Mouse (Mus musculus): ENCODE data around the gene Coro2b. TPM values are rescaled to one million over a fixed set of nuclear protein-coding genes. Genes with fewer than 3 reads are reported as not detected.

The Coro2b gene
- polyA plus RNA-seq, 1 experiment: 2.8 TPM

DNA sequence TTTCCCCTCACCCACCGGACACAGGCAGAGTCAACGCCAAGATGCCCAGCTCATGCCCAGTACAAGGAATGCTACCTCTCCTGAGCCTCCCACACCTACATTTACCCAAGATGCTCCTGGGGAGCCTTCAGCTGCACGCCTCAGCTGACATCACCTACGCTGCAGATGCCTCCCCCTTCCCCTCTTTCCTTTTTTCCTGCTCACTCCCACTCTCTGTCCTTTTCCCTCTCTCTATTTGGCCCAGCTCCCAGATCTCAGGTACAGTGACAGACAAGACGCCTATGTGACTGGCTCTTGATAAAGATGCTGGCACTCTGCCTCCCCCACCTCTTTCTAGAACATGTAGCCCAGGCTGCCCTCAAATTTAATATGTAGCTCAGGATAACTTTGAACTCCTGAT lies 45.2 kb downstream of the Coro2b start:
- no peak overlapping the region for H3K27ac ChIP-seq (ENCODE audit: control insufficient read depth, insufficient read depth, low read depth, low read length, poor library complexity)
- no peaks in the 10 kb centered on the region for H3K4me1 ChIP-seq (ENCODE audit: control insufficient read depth, insufficient read depth, low read length)
- no peak overlapping the region for H3K4me3 ChIP-seq (replicated peaks; ENCODE audit: control insufficient read depth, low read depth, low read length)
- TF ChIP-seq CTCF (IDR thresholded peaks at IDR 0.05; ENCODE audit: control insufficient read depth, insufficient read depth, low read length) (no peak), POLR2A (IDR thresholded peaks at IDR 0.05; ENCODE audit: borderline replicate concordance, control insufficient read depth, low read depth, low read length) (no peak)
- WGBS: 75% methylated on average over 5 of the region's 5 CpGs

DNA sequence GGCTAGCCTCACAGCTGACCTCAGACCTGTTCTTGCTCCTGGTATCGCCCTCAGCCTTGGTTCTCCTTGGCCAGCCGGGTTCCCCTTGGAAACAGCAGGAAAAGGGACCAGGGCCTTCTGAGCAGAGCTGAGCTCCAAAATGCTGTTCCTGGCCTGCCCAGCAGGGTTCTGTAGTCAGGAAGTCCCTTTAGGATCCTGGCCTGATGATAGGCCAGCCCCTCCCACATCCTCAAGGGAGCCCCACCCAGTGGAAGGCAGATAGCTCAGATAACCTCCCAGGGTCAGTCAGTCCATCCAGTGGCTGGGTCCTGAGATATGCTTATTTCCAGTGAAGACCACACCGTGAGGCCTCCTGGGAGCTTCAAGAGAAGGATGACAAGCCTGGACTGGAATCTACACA lies 45.7 kb downstream of the Coro2b start:
- Histone ChIP-seq H3K4me1 (ENCODE audit: control insufficient read depth, insufficient read depth, low read length) (no peaks in the 10 kb centered on the region), H3K4me3 (replicated peaks; ENCODE audit: control insufficient read depth, low read depth, low read length) (no peak overlapping the region), H3K27ac (ENCODE audit: control insufficient read depth, insufficient read depth, low read depth, low read length, poor library complexity) (no peak overlapping the region)
- 74% methylated on average over 3 of the region's 3 CpGs for WGBS
- TF ChIP-seq POLR2A (IDR thresholded peaks at IDR 0.05; ENCODE audit: borderline replicate concordance, control insufficient read depth, low read depth, low read length): no peak
- no peak for TF ChIP-seq CTCF (IDR thresholded peaks at IDR 0.05; ENCODE audit: control insufficient read depth, insufficient read depth, low read length)

DNA sequence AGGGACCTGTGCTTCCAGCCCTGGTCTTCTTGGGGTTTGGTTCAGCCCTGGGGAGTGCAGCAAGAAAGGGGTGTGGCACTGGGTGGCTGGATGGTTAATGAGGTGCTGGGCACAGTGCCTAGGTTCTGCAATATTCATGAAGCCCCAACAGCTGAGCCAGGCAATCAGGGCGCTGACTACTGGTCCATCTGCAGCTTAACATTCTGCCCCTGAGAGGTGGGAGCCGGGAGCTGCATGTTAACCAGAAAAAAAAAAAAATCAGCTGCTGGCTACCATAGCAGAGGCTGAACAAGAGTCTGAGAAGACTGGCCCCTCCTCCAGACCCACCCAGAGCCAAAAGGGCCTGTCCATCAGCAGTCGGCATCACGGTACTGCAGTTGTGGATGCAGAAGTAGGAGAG lies 52.7 kb downstream of the Coro2b start:
- H3K4me1 ChIP-seq (ENCODE audit: control insufficient read depth, insufficient read depth, low read length): no peaks in the 10 kb centered on the region
- 68% methylated on average over 4 of the region's 4 CpGs for WGBS
- no peak overlapping the region for H3K27ac ChIP-seq (ENCODE audit: control insufficient read depth, insufficient read depth, low read depth, low read length, poor library complexity)
- H3K4me3 ChIP-seq (replicated peaks; ENCODE audit: control insufficient read depth, low read depth, low read length): no peak overlapping the region
- TF ChIP-seq POLR2A (IDR thresholded peaks at IDR 0.05; ENCODE audit: borderline replicate concordance, control insufficient read depth, low read depth, low read length) (no peak), CTCF (IDR thresholded peaks at IDR 0.05; ENCODE audit: control insufficient read depth, insufficient read depth, low read length) (no peak)

DNA sequence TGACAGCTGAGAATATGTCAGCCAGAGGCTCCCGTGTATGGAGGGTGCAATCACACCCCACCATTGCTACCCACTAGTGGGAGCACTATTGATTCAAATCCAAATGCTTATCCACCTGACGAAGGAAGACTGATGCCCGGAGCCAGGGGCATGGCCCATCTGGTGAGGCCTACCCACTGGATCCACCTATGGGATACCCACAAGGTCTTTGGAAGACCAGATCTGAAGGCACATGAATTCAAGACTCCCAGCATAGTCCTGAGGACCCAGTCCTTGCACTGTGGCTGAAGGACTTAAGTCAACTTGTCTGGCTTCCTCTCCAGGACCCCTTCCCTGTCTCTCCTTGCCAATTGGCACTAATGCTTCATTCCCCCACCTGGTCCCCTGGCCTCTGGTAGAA lies 54.1 kb downstream of the Coro2b start:
- Histone ChIP-seq H3K4me3 (replicated peaks; ENCODE audit: control insufficient read depth, low read depth, low read length) (no peak overlapping the region), H3K27ac (ENCODE audit: control insufficient read depth, insufficient read depth, low read depth, low read length, poor library complexity) (no peak overlapping the region), H3K4me1 (ENCODE audit: control insufficient read depth, insufficient read depth, low read length) (no peaks in the 10 kb centered on the region)
- TF ChIP-seq CTCF (IDR thresholded peaks at IDR 0.05; ENCODE audit: control insufficient read depth, insufficient read depth, low read length): no peak
- TF ChIP-seq POLR2A (IDR thresholded peaks at IDR 0.05; ENCODE audit: borderline replicate concordance, control insufficient read depth, low read depth, low read length): no peak
- WGBS: 63% methylated on average over 3 of the region's 3 CpGs

DNA sequence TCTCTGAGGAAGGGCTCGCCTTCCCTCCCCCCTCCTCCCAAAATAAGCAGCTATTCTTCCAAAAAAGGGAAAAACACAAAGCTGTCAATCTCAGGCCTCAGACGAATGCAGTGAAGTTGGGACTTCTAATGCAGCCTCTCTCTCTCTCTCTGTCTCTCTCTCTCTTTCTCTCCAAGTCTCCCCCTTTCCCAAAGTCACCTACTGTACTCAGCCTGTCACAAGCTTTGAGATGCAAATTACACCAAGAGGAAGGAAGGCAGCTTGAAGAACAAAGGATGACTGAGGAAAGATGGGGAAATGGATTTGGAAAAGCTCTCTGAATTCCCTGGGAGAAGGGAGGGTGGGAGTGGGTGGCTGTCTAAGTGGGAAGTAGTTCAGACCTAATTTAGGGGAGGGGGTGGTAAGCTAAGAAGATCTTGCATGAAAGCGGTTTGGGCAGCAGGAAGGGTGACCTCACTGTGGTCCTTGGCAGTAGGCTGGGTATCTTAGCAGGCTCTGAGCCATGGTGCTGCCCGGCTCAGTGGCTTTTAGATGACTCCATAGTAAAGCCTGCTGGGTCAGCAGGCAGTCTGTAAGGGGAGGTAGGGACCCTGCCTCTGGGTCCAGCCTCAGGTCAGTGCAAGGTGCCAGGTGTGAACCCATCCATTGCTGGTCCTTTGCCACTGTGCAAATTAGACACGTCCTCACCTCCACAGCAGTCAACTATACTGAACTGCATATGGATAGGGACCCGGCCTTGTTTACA lies 55.8 kb downstream of the Coro2b start:
- H3K4me1 ChIP-seq (ENCODE audit: control insufficient read depth, insufficient read depth, low read length): no peaks in the 10 kb centered on the region
- 72% methylated on average over 6 of the region's 6 CpGs for WGBS
- H3K4me3 ChIP-seq (replicated peaks; ENCODE audit: control insufficient read depth, low read depth, low read length): no peak overlapping the region
- no peak for TF ChIP-seq POLR2A (IDR thresholded peaks at IDR 0.05; ENCODE audit: borderline replicate concordance, control insufficient read depth, low read depth, low read length)
- no peak for TF ChIP-seq CTCF (IDR thresholded peaks at IDR 0.05; ENCODE audit: control insufficient read depth, insufficient read depth, low read length)
- H3K27ac ChIP-seq (ENCODE audit: control insufficient read depth, insufficient read depth, low read depth, low read length, poor library complexity): no peak overlapping the region

DNA sequence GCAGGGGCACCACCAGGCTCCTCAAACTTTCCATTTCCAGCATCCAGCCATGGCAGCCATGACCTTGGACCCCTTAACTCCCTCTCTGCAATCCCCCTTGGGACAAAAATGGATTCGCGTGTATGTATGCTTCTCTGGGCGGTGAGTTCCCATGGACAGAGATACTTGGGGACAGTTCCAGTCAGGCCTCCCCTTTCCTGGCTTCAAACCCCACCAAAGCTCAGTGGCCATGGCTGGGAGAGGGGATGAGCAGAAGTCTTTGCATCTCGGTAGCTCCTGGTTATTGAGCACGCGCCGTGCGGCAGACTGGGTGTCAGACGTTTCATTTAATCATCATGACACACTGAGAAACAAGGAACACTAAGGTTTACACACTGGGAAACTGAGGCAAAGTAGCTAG lies 56.7 kb downstream of the Coro2b start:
- H3K4me1 ChIP-seq (ENCODE audit: control insufficient read depth, insufficient read depth, low read length): no peaks in the 10 kb centered on the region
- no peak overlapping the region for H3K27ac ChIP-seq (ENCODE audit: control insufficient read depth, insufficient read depth, low read depth, low read length, poor library complexity)
- no peak for TF ChIP-seq CTCF (IDR thresholded peaks at IDR 0.05; ENCODE audit: control insufficient read depth, insufficient read depth, low read length)
- no peak for TF ChIP-seq POLR2A (IDR thresholded peaks at IDR 0.05; ENCODE audit: borderline replicate concordance, control insufficient read depth, low read depth, low read length)
- 93% methylated on average over 9 of the region's 9 CpGs for WGBS
- no peak overlapping the region for H3K4me3 ChIP-seq (replicated peaks; ENCODE audit: control insufficient read depth, low read depth, low read length)

DNA sequence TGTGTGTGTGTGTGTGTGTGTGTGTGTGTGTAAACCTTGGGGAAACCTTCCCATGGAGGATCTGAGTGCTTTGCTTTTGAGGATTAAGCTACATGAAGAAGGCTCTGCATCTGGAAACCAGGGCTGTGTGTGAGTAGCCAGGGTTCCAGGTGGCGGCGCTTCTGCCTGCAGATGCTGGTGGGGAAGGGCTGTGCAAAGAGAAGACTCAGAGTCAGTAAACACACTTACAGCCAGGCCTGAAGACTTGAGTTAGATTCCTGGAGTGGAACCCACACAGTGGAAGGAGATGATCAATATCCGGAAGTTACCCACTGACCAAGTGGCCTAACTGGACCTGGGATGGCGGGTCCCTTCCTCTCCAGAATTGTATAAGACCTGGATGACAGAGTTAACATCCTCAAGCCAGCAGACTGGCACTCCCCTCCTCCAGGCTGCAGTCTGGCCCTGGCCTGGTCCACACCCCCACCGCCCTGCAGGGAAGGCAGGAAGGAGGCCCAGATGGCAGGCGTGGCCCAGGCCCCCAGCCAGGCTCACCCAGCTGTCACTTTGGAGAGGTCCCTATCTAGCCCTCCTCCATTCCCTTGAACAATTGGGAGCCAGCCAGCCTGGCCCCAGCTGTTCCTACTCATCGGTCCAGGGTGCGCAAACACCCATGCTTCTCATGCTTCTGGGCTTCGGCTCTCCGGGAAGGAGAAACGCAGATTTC lies 59.9 kb downstream of the Coro2b start:
- 81% methylated on average over 11 of the region's 11 CpGs for WGBS
- no peak overlapping the region for H3K4me3 ChIP-seq (replicated peaks; ENCODE audit: control insufficient read depth, low read depth, low read length)
- TF ChIP-seq CTCF (IDR thresholded peaks at IDR 0.05; ENCODE audit: control insufficient read depth, insufficient read depth, low read length) (no peak), POLR2A (IDR thresholded peaks at IDR 0.05; ENCODE audit: borderline replicate concordance, control insufficient read depth, low read depth, low read length) (no peak)

DNA sequence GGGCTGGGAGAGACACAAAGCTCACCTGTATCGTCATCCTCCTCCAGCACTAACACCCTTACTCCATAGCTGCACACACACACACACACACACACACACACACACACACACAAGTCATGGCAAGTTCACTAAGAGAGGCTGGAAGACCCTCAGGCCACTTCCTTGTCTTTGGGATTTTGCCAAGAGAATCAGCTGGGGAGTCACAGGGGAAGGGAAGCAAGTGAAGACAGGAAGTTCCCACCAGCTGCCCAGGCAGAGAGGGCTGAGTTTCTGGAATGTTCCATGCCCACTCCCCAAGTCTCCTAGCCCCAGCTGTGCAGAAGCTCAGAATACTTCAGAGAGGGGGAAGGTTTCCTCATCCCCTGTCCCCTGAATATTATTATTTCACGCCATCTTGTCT lies 62.6 kb downstream of the Coro2b start:
- Histone ChIP-seq H3K4me1 (ENCODE audit: control insufficient read depth, insufficient read depth, low read length) (no peaks in the 10 kb centered on the region), H3K27ac (ENCODE audit: control insufficient read depth, insufficient read depth, low read depth, low read length, poor library complexity) (no peak overlapping the region), H3K4me3 (replicated peaks; ENCODE audit: control insufficient read depth, low read depth, low read length) (no peak overlapping the region)
- 69% methylated on average over 2 of the region's 2 CpGs for WGBS
- TF ChIP-seq POLR2A (IDR thresholded peaks at IDR 0.05; ENCODE audit: borderline replicate concordance, control insufficient read depth, low read depth, low read length): no peak
- TF ChIP-seq CTCF (IDR thresholded peaks at IDR 0.05; ENCODE audit: control insufficient read depth, insufficient read depth, low read length): no peak

More for the DNA sequence above, 59.9 kb downstream of the Coro2b start:
- H3K27ac ChIP-seq (ENCODE audit: control insufficient read depth, insufficient read depth, low read depth, low read length, poor library complexity): no peak overlapping the region
- no peaks in the 10 kb centered on the region for H3K4me1 ChIP-seq (ENCODE audit: control insufficient read depth, insufficient read depth, low read length)
